Mouse (Mus musculus) testis, adult 2 months (tissue): Measurements from ENCODE around the gene Gm42906.

Experiments
- CTCF ChIP-seq: fragments of 200-500 bp; IDR thresholded peaks from 2 replicates; pipeline ENCODE4 v1.5.1; 2012; ENCODE audit warnings: low read depth, mild to moderate bottlenecking, inconsistent platforms, low read length, moderate library complexity; ENCODE audit not compliant: control insufficient read depth, insufficient read depth, insufficient replicate concordance
- POLR2A ChIP-seq: fragments of 200-500 bp; IDR thresholded peaks from 2 replicates; pipeline ENCODE4 v1.6.1; 2012; ENCODE audit warnings: low read depth, mild to moderate bottlenecking, inconsistent platforms, low read length, moderate library complexity; ENCODE audit not compliant: control insufficient read depth

DNA sequence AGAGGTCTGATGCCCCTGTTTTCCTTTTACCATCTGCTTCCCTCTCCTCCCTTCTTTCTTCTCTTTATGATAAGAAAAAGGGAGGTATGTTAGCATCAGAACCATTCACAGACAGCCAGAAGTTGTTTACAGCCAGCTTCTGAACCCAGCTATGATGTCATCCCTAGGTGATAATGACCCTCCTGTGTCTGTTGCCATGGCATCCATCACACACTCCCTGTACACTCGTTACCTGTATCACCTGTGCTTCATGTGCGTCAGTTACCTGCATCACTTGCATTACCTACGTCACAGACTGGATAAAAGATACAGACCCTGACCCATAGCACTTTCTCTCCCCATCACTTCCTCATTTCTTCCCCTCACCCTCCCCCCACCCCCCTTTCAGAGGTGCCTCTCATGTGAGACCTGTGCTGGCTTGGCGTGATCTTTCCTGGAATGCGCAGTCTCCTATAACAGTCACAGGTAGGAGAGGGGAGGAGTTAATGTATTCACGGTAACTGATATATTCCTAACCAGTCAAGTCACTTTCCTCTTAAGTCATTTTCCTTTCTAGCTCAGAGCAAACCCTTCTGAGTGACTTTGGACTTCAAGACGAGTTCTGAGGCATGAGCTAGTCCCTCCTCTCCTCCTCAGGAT, 27.9 kb downstream of the Gm42906 start:
- TF ChIP-seq CTCF (no peak), POLR2A (no peak)
